Mouse (Mus musculus): Measurements from ENCODE around the gene Dot1l. TPM values are rescaled to one million over a fixed set of nuclear protein-coding genes. Genes with fewer than 3 reads are reported as not detected.

Gene Dot1l
- polyA plus RNA-seq, 1 experiment from 2014 or later = 17.7 TPM

DNA sequence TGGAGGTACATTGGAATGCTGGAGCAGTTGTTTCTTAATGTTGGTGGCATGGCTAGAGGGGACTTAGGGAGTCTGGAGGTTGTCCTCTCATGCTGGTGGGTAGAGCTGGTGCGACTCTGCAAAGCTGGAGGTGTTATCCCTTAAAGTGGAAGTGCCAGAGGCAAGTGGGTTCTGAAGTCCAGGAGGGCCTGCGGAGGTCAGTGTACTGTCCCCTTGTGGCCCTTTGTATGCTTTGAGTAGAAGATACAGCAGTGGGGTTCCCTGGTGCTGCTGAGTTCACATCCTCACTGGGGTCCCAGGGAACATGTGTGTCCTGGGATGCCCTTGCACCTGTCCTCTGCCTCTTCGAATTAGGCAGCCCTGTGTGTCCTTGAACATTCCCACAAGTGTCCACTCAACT, 1.1 kb downstream of the Dot1l start:
- peak overlapping the region; percentile 81 for H3K9ac ChIP-seq (ENCODE audit: low read depth, low read length)
- no peaks in the 10 kb centered on the region for H3K36me3 ChIP-seq (ENCODE audit: control insufficient read depth, insufficient read depth, low read length)
- peak overlapping the region; percentile 98 for H3K4me2 ChIP-seq (ENCODE audit: low read length)
- 40% methylated on average over 3 of the region's 3 CpGs for WGBS
- H3K27me3 ChIP-seq (ENCODE audit: control insufficient read depth, insufficient read depth, low read depth, low read length) = no peaks in the 10 kb centered on the region
- H3K4me1 ChIP-seq (ENCODE audit: control insufficient read depth, insufficient read depth, low read length) = peaks cover 32% of the 10 kb centered on the region
- peak overlapping the region; percentile 77 for H3K4me3 ChIP-seq (ENCODE audit: low read depth, low read length)
- ATAC-seq = no peak
- H3K9me3 ChIP-seq (replicated peaks; ENCODE audit: control insufficient read depth, low read length, poor library complexity, severe bottlenecking) = no peaks in the 10 kb centered on the region
- no peak overlapping the region for H3K27ac ChIP-seq (ENCODE audit: low read length)

- Histone ChIP-seq H3K4me3 (ENCODE audit: low read depth, low read length) (peak overlapping the region; percentile 77), H3K36me3 (ENCODE audit: control insufficient read depth, insufficient read depth, low read length) (no peaks in the 10 kb centered on the region), H3K4me1 (ENCODE audit: control insufficient read depth, insufficient read depth, low read length) (peaks cover 32% of the 10 kb centered on the region), H3K27ac (ENCODE audit: low read length) (no peak overlapping the region), H3K9ac (ENCODE audit: low read depth, low read length) (peak overlapping the region; percentile 81), H3K27me3 (ENCODE audit: control insufficient read depth, insufficient read depth, low read depth, low read length) (no peaks in the 10 kb centered on the region), H3K4me2 (ENCODE audit: low read length) (peak overlapping the region; percentile 98), H3K9me3 (replicated peaks; ENCODE audit: control insufficient read depth, low read length, poor library complexity, severe bottlenecking) (no peaks in the 10 kb centered on the region)
- ATAC-seq = no peak
- WGBS = 74% methylated on average over 2 of the region's 2 CpGs
Observed at GRCm38 (mm10) chr10:80756509-80756908, 1.5 kb downstream of the Dot1l start.

DNA sequence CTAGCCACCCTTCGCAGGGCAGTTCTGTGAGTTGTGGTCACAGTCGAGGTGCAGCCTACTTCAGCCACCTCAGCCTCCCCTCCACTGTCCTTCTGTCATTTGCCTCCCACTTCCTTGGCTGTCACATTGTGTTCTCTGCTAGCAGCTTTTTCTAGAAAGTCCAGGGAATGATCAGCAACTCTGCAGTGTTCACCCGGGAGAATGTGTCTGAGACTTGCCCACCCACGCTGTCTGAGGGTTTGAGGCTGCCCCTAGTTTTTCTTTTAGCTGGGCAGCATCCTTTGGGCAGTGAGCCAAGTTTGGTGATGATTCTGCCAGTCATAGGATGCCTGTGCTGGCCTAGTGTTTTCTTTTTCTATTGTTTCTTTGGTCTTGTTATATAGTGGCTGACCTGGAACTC, 2.0 kb downstream of the Dot1l start:
- Histone ChIP-seq H3K27ac (ENCODE audit: low read length) (no peak overlapping the region), H3K4me1 (ENCODE audit: control insufficient read depth, insufficient read depth, low read length) (peaks cover 32% of the 10 kb centered on the region), H3K4me2 (ENCODE audit: low read length) (peak overlapping the region; percentile 98), H3K36me3 (ENCODE audit: control insufficient read depth, insufficient read depth, low read length) (no peaks in the 10 kb centered on the region), H3K27me3 (ENCODE audit: control insufficient read depth, insufficient read depth, low read depth, low read length) (no peaks in the 10 kb centered on the region), H3K9ac (ENCODE audit: low read depth, low read length) (no peak overlapping the region), H3K4me3 (ENCODE audit: low read depth, low read length) (no peak overlapping the region), H3K9me3 (replicated peaks; ENCODE audit: control insufficient read depth, low read length, poor library complexity, severe bottlenecking) (no peaks in the 10 kb centered on the region)
- no peak for ATAC-seq
- 66% methylated on average over 4 of the region's 4 CpGs for WGBS

DNA sequence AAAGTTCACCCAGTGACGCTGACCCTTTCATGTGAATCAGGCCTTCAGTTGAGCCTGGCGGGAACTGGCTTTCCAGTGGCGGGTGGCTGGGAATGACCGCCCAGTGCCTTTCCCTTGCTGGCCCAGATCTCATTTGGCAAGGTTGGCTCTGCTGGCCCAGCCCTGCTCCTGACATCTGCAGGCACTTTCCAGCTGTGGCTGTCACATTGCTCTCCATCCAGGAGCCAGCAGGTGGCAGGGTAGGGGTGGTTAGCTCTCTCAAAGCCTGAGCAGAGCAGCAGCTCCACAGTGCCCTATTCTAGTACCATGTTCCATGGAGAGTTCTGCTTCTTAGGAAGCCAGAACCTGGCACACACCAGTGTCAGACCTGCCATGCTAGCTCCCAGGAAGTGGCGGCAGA, 2.7 kb downstream of the Dot1l start:
- Histone ChIP-seq H3K27ac (ENCODE audit: low read length) (no peak overlapping the region), H3K36me3 (ENCODE audit: control insufficient read depth, insufficient read depth, low read length) (no peaks in the 10 kb centered on the region), H3K4me1 (ENCODE audit: control insufficient read depth, insufficient read depth, low read length) (peaks cover 29% of the 10 kb centered on the region), H3K27me3 (ENCODE audit: control insufficient read depth, insufficient read depth, low read depth, low read length) (no peaks in the 10 kb centered on the region), H3K9me3 (replicated peaks; ENCODE audit: control insufficient read depth, low read length, poor library complexity, severe bottlenecking) (no peaks in the 10 kb centered on the region), H3K4me2 (ENCODE audit: low read length) (no peak overlapping the region; the same call in 1 of the 2 replicates), H3K9ac (ENCODE audit: low read depth, low read length) (no peak overlapping the region), H3K4me3 (ENCODE audit: low read depth, low read length) (no peak overlapping the region)
- WGBS = 41% methylated on average over 5 of the region's 5 CpGs
- no peak for ATAC-seq

- H3K4me1 ChIP-seq (ENCODE audit: control insufficient read depth, insufficient read depth, low read length) = peaks cover 29% of the 10 kb centered on the region
Observed at GRCm38 (mm10) chr10:80758651-80759050, 3.6 kb downstream of the Dot1l start.

DNA sequence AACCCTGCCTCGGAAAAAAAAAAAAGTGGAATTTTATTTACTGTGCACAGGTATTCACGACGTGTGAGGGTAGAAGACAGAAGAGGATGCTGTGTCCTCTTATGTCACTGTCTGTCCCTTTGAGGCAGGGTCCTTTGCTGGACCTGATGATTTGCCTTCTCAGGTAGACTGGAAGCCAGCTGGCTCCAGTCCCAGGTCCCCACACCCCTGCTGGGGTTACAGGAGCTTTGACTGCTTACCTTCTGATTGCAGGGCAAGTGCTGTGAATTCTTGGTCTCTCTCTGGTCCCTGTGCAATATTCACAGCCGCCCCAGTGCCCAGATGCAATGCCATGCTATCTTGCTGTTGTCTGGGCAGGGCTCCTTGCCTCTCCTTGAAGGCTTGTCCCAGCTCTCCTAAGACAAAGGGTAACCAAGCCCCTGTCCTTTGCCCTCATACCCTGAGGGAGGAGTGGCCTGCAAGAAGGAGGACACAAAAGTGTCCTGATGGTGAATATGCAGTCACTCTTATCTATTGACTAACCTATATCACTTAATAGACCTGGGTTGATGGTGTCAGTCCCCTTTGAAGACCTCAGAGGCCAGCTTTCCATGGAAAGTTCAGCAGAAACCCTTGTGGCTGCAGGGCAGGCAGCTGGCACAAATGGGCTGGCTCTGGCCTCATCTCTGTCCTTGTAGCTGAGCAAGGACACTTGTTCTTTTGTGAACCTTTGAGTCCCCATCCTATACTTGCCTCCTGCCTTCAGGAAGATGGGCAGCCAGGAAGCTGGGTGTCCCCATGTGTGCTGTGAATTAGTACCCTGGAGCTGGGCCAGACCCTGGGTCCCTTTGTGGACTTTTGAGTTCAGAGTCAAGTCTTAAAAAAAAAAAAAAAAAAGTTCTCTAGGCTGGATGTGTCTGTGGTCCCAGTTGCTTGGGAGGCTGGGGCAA, 5.9 kb downstream of the Dot1l start:
- H3K4me3 ChIP-seq (ENCODE audit: low read depth, low read length) = no peak overlapping the region
- WGBS = 93% methylated on average over 4 of the region's 4 CpGs
- 0 out of 2 replicates have a peak, but pooled peaks cover 4% of the 10 kb centered on the region for H3K36me3 ChIP-seq (ENCODE audit: control insufficient read depth, insufficient read depth, low read length)
- H3K27me3 ChIP-seq (ENCODE audit: control insufficient read depth, insufficient read depth, low read depth, low read length) = no peaks in the 10 kb centered on the region
- no peaks in the 10 kb centered on the region for H3K9me3 ChIP-seq (replicated peaks; ENCODE audit: control insufficient read depth, low read length, poor library complexity, severe bottlenecking)
- H3K4me1 ChIP-seq (ENCODE audit: control insufficient read depth, insufficient read depth, low read length) = peaks cover 23% of the 10 kb centered on the region
- H3K27ac ChIP-seq (ENCODE audit: low read length) = no peak overlapping the region
- H3K4me2 ChIP-seq (ENCODE audit: low read length) = no peak overlapping the region
- ATAC-seq = no peak
- H3K9ac ChIP-seq (ENCODE audit: low read depth, low read length) = no peak overlapping the region

More at GRCm38 (mm10) chr10:80758651-80759050, 3.6 kb downstream of the Dot1l start:
- Histone ChIP-seq H3K9ac (ENCODE audit: low read depth, low read length) (no peak overlapping the region; the same call in 1 of the 2 replicates), H3K27ac (ENCODE audit: low read length) (no peak overlapping the region), H3K4me3 (ENCODE audit: low read depth, low read length) (no peak overlapping the region), H3K27me3 (ENCODE audit: control insufficient read depth, insufficient read depth, low read depth, low read length) (no peaks in the 10 kb centered on the region), H3K9me3 (replicated peaks; ENCODE audit: control insufficient read depth, low read length, poor library complexity, severe bottlenecking) (no peaks in the 10 kb centered on the region), H3K36me3 (ENCODE audit: control insufficient read depth, insufficient read depth, low read length) (no peaks in the 10 kb centered on the region), H3K4me2 (ENCODE audit: low read length) (no peak overlapping the region)
- no peak for ATAC-seq
- 80% methylated on average over 7 of the region's 7 CpGs for WGBS

DNA sequence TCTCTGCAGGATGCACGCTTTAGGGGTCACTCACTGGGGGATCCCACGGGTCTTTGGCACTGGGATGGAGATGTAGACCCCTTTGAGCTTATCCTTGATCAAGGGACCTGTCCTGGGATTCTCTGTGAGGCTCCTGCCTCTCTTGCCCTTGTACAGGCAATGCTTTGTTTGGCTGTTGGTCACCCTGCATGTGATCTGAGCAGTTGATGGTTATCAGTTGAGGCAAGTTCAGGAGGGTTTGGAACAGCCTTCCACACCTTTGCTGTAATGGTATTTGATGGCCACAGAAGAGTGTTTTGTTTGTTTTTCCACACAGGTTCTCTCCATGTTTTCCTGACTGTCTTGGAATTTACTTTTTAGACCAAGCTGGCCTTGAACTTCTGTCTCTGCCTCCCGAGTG, 6.8 kb downstream of the Dot1l start:
- no peak overlapping the region for H3K4me3 ChIP-seq (ENCODE audit: low read depth, low read length)
- H3K4me2 ChIP-seq (ENCODE audit: low read length) = no peak overlapping the region
- 51% methylated on average over 3 of the region's 3 CpGs for WGBS
- no peak overlapping the region for H3K27ac ChIP-seq (ENCODE audit: low read length)
- no peaks in the 10 kb centered on the region for H3K9me3 ChIP-seq (replicated peaks; ENCODE audit: control insufficient read depth, low read length, poor library complexity, severe bottlenecking)
- ATAC-seq = no peak
- peaks cover 8% of the 10 kb centered on the region; the same call in 1 of the 2 replicates for H3K36me3 ChIP-seq (ENCODE audit: control insufficient read depth, insufficient read depth, low read length)
- H3K9ac ChIP-seq (ENCODE audit: low read depth, low read length) = no peak overlapping the region
- no peaks in the 10 kb centered on the region for H3K27me3 ChIP-seq (ENCODE audit: control insufficient read depth, insufficient read depth, low read depth, low read length)
- peaks cover 14% of the 10 kb centered on the region for H3K4me1 ChIP-seq (ENCODE audit: control insufficient read depth, insufficient read depth, low read length)

- ATAC-seq = no peak
- WGBS = 98% methylated on average over 2 of the region's 2 CpGs
- H3K36me3 ChIP-seq (ENCODE audit: control insufficient read depth, insufficient read depth, low read length) = peaks cover 11% of the 10 kb centered on the region; the same call in 1 of the 2 replicates
- no peak overlapping the region for H3K4me2 ChIP-seq (ENCODE audit: low read length)
- no peaks in the 10 kb centered on the region; the same call in none of the 2 replicates for H3K4me1 ChIP-seq (ENCODE audit: control insufficient read depth, insufficient read depth, low read length)
- no peak overlapping the region for H3K4me3 ChIP-seq (ENCODE audit: low read depth, low read length)
- H3K27me3 ChIP-seq (ENCODE audit: control insufficient read depth, insufficient read depth, low read depth, low read length) = no peaks in the 10 kb centered on the region
- H3K27ac ChIP-seq (ENCODE audit: low read length) = no peak overlapping the region
- H3K9me3 ChIP-seq (replicated peaks; ENCODE audit: control insufficient read depth, low read length, poor library complexity, severe bottlenecking) = no peaks in the 10 kb centered on the region
- H3K9ac ChIP-seq (ENCODE audit: low read depth, low read length) = no peak overlapping the region
Observed at GRCm38 (mm10) chr10:80763502-80763901, 8.5 kb downstream of the Dot1l start.

GRCm38 (mm10) chr10:80765746-80766145, 10.7 kb downstream of the Dot1l start:
- H3K4me3 ChIP-seq (ENCODE audit: low read depth, low read length) = no peak overlapping the region
- H3K9me3 ChIP-seq (replicated peaks; ENCODE audit: control insufficient read depth, low read length, poor library complexity, severe bottlenecking) = no peaks in the 10 kb centered on the region
- H3K9ac ChIP-seq (ENCODE audit: low read depth, low read length) = no peak overlapping the region
- no peak overlapping the region for H3K27ac ChIP-seq (ENCODE audit: low read length)
- H3K36me3 ChIP-seq (ENCODE audit: control insufficient read depth, insufficient read depth, low read length) = peaks cover 22% of the 10 kb centered on the region
- ATAC-seq = no peak
- no peaks in the 10 kb centered on the region; the same call in none of the 2 replicates for H3K4me1 ChIP-seq (ENCODE audit: control insufficient read depth, insufficient read depth, low read length)
- H3K4me2 ChIP-seq (ENCODE audit: low read length) = no peak overlapping the region
- 82% methylated on average over 2 of the region's 2 CpGs for WGBS
- no peaks in the 10 kb centered on the region for H3K27me3 ChIP-seq (ENCODE audit: control insufficient read depth, insufficient read depth, low read depth, low read length)
